Mouse (Mus musculus): Measurements from ENCODE around the gene Kl. TPM values are rescaled to one million over a fixed set of nuclear protein-coding genes. Genes with fewer than 3 reads are reported as not detected.

Kl gene
- total RNA-seq, 2 experiments from 2014 or later, result 0.32 to 0.51 TPM

DNA sequence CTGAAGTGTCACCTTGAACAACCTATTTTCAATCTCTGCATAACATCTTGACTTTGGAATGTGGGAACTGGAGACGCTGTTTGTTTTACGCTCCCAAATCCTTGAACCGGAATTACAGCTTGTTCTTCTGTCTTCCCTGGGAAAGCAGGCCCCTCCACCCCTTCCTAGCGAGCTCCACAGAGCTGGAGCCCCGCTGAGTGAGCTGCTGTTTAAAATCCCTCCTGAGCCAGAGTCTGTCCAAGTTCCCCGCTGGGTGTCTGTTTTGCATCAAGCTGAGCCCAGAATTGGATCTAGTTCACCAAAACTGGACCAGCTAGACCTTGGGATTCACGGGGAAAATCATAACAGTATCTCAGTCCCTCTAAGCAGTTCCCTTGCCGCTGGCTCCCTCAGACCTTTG lies 71.1 kb downstream of the Kl start:
- peak in 1 of 2 experiments; percentile 11 for DNase-seq
- intact Hi-C loops (cut with DNase I), result no loop called here

DNA sequence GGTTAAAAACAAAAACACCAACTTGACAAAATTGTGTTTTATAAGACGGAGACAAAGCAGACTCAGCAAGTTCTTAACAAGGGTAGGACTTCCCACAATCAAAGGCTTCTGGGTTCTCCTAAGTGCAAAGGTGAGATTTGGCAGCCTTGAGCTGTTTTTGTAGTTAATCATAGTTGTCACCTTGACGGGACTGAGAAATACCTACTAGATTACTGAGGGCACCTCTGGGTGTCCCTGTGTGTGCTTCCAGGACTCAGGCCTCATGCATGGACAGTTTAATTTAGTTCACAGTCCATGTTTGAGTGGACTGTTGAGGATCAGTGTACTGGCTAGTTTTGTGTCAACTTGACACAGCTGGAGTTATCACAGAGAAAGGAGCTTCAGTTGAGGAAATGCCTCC lies 72.1 kb downstream of the Kl start:
- intact Hi-C loops (cut with DNase I), result no loop called here
- no peak for DNase-seq

DNA sequence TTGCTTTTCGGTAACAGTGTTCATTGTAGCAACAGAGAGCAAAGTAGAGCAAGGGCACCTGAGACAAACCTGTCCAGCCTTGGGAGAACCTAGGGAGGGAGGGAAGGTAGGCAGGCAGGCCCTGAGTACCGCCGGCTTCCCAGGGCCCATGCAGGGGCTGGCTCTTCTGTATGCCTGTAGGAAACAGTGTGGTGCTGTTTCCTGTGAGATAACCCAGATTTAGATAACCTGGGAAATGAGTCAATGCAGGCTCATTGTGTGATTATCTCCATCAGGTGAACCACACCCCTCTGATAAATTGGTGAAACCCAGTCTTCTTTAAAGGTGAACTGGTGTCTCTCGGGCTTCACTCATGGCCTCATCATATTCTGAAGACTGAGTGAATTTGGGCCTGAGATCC lies 73.7 kb downstream of the Kl start:
- intact Hi-C loops (cut with DNase I), result no loop called here
- DNase-seq, result no peak

DNA sequence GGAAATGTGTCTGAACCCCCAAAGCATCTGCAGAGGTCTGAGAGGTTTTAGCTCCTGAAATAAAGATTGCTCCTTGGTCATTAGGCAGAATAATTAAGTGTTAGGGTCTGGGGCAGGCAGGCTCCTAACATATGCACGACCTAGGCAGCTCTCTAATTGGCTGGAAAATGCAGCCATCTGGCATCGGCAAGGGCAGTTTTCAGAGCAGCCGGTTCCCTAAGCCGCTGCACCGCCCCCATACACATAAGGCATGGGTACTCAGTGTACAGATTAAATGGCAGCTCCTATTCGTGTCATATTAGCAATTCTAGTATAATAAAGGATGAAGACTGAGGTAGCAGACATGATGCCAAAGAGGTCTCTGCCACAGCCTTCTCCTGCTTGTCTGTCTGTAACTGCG lies 74.8 kb downstream of the Kl start:
- intact Hi-C loops (cut with DNase I), result no loop called here
- DNase-seq, result no peak

DNA sequence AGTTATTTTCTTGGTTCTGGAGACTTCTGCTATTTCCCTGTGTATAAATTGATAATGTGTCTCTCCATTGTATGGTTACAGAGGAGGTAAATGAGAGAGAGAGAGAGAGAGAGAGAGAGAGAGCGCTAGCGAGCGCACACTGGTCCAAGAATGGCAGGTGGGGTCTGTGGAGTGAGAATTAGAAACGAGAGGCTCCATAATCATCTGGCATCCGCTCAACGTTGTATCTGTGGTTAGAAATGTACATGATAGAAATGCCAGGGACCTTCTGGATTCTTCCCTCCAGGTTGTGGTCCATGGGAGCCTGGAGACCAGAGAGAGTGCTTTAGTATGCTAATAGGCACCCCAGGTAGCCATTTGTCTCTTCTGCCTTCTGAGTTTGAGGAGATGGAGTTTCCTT lies 76.5 kb downstream of the Kl start:
- intact Hi-C loops (cut with DNase I), result no loop called here
- no peak for DNase-seq

DNA sequence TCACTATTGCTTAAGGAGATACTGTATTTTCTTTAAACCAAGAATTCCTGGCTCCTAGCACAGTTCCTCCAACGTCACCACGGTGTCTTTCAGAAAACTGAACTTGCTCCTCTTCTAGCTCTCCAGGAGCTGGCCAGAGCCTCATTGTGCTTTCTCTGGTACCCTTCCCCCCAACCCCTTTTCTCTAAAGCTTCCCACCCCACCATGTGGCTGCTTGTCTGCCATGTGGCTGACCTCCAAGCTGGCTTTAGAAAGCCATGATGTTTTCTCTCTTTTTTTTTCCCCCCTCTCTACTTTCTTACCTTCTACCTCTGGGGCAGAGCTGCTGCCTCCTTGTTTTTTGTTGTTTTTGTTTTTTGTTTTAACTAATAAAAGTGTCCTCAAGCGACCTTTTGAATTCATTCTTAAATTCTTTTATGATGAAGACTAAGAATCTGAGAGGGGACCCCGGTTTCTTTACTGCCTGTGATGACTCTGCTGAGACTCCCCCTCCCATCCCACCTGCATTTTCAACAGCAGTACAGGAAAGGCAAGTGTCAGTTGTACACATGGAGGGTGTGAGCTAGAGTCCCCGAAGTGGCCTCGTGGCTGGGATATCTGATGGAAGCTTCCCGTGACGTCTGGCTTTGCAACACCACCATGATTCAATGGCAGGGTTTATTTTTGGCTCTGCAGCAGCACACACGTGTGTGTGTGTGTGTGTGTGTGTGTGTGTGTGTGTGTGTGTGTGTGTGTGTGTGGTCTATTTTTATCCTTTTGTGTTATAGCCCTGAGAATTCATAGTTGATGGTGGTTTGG lies 82.5 kb downstream of the Kl start:
- no peak for DNase-seq
- intact Hi-C loops (cut with DNase I), result no loop called here

DNA sequence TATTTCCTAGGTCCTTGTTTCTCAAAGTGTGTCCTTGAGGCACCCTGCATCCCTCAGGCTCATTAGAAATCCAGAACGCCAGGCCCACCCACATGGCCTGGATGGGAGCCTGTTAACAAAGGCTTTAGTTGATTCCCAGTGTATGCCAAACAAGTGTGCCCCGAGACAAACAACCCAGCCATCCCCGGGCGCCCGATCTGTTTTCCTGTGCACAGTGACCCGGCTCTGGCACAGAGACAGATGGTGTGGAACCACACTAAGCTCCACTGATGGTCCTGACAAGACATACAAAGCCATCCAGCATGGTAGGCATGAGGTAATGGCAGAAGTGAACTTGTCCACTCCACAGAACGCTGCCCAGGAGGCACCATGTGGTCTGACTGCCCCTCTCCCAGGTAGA lies 85.5 kb downstream of the Kl start:
- no peak for DNase-seq
- intact Hi-C loops (cut with DNase I), result no loop called here

DNA sequence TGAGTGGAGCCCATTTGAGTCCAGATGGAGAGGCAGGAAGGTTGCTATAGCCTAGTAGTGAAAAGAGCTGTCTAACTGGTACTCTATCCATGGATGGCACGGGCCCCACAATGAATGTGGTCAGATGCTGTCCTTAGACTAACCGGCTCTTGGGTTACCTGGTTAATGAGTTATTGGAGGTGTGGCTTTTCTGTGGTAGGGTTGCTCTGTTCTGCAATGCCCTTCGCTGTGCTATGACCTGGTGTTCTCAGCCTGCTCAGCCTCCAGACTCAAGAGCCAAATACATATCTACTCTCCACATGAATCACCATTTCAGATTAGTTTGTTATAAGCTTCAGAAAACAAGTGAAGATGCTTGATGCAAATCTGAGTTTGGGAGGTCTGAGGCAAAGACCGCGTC lies 90.5 kb downstream of the Kl start:
- no peak for DNase-seq
- intact Hi-C loops (cut with DNase I), result no loop called here
